Mouse (Mus musculus) erythroblast, adult 5-6 weeks (primary cell): ENCODE measurements around the gene Zfhx2. TPM values are rescaled to one million over a fixed set of nuclear protein-coding genes. Genes with fewer than 3 reads are reported as not detected.

Experiments used
- ATAC-seq: replicated peaks from 2 replicates; pipeline ENCODE4 v1.8.0; 2016; ENCODE audit warnings: moderate number of reproducible peaks, mild to moderate bottlenecking, moderate TSS enrichment, inconsistent platforms; ENCODE audit not compliant: poor library complexity, low FRiP score, severe bottlenecking
- total RNA-seq, 2 experiments: library from RNA; stranded (forward) in 1 of 2; stranded (reverse) in 1 of 2; fragments of 150-400 nt in 1 of 2; fragments of 200-764, 138-1000 nt in 1 of 2; gene quantifications; 2 replicates each; pipeline versions ENCODE4 v1.2.3 to v1.2.4; 2015 to 2017; ENCODE audit warnings: low replicate concordance in 2 of 2

Zfhx2 gene
- total RNA-seq, 2 experiments from 2014 or later = 0.34 to 1.3 TPM

DNA sequence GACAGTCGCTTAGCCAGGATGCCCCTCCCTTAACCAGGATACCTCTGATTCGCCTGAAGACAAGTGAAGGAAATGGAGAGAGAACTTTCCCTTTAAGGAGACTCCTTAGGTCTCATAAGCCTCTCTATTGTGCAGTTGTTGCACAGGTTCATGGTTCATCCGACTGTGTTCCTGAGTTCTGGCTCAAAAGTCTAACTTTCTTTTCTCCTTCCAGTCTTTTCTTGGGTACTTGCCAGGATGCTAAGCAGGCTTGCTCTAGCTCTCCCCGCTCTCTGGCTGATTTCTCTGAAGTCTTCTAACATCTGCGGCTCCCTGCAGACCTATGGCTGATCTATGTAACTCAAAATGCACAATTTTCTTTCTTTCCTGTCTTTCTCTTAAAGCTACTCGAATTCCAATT, 8.6 kb downstream of the Zfhx2 start:
- ATAC-seq = no peak

DNA sequence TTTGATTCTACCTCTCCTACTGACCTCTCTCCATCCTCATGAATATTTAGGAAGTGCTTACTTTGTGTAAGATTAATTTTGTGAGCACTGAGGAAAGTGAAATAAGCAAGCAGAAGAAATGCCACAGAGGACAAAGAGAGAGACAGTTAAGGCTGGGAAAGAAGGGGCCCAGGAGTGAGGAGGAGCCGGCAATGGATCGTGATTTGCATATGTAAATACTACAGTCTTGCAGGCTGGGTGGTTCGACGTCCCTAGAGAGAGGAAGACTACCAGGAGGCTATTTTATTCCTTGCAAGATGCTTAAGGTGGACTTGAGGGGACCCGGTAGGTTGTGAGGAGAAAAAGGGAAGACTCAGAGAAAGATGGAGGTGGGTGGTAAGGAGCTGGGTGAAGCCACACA, 11.0 kb downstream of the Zfhx2 start:
- ATAC-seq = no peak

DNA sequence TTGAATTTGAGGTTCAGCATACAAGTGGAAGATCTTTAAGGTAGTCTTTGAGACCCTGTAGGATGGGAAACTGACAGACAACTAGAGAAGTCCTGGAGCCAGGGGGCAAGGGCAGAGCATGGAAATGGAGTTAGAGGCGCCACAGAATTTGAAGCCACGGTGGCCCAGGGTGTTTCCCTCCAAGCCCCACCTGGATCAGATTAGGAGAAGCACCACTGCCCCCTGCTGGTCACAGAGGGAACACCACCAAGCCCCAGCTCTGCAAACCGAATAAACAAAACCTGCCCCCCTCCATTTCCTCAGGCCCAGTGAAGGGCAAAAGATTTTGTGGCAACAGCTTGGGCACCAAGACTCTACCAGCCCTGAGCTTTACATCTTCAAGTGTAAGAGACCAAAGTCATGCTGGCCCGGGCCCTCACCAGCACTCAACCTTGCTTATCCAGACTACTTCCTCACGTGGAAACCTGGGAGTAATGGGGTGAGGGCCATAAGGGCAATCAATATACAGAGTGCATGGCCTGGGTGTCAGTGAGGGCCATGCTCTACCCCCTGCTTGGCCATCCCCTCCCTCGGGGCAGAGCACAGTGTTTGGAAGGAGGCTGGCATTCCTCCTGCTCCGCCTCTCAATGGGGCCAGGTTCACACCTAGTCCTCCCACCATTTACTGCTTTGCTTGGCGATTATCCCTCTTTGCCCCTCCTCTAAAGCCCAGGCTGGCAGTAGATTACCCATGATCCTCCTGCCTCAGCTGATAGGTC, 12.7 kb downstream of the Zfhx2 start:
- ATAC-seq = peak; percentile 84

DNA sequence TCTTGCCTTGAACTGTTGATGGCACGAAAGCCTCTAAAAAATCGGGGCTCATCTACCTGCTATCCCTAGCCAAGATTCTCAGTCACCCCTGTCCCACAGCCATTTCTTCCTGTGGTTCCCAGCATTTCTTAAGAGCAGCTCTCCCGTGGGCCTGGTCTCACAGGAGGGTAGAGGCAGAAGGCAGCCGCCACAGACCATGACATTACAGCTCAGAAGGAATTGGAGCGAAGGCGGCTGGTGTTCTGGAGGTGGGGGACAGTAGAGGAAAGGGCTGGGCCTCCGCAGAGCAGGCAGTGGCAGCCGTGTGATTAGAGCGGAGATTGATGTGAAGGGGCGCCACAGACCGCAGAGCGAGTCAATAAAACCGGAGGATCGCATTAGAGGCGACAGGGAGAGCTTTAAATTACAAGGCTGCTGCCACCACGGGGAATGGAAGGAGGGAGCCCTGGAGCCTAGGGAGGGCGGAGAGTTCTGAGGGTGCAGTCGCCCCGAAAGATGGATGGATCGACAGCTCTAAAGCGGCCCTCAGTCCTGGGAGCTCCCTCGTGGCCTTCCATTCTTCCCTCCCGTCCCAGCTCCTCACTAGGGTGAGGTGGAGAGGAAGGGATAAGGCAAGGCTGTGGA, 13.6 kb downstream of the Zfhx2 start:
- ATAC-seq = no peak

DNA sequence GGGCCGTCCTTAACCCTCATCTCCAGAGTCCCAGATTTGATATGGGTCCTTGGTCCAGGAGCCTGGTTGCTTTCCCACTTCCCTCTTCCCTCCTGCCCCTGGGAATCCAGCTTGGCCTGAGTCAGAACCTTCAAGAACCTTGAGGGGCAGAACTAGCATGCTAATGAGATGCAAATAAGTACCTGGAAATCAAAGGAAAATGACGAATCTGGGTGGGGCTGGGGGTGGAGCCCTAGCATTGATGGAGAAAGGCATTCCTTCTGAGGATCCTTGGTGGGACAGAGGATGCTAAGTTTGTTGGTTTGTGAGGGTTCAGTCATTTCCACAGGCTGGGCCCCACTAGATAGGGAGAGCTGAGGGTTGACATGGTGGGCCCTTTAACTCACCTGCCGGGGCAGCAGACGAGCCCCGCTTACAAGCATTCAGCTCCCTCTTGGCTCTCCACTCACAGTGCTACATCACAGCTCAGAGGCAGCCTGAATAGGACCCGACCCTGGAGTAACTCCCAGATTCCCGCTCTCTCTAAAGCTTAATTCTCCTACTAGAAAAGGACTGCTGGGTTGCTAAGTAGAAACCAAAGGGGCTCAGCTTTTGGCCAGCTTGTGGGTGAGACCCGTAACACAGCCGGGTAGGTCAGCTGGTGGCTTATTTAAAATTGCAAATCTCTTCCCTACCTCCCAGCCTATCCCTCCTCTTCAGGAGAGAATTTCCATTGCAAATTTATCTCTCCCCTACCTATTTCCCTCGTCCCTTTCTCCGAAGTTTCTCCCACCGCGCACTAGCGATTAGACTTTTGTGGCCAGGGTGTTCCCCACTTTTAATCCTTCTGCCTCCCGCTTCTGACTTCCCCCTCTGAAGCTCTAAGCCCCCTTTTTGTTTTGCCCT, 14.4 kb downstream of the Zfhx2 start:
- ATAC-seq = no peak

DNA sequence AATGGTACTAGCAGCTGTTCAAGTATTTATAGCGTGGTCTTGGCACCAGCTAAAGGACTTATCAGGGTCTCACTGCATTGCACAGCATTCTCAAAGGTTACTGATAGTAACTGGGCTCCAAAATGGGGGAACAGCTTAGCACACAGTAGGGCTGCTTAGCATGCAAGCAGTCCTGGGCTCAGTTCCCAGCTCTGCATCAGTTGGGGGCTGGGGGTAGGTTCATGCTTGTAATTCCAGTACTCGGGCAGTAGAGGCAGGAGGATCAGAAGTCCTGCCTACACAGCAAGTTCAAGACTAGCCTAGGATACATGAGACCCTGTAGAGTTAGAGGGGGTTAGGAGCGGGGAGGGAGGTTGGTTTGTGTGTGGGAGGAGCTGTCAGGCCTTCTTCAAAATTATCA, 15.2 kb downstream of the Zfhx2 start:
- ATAC-seq = no peak

DNA sequence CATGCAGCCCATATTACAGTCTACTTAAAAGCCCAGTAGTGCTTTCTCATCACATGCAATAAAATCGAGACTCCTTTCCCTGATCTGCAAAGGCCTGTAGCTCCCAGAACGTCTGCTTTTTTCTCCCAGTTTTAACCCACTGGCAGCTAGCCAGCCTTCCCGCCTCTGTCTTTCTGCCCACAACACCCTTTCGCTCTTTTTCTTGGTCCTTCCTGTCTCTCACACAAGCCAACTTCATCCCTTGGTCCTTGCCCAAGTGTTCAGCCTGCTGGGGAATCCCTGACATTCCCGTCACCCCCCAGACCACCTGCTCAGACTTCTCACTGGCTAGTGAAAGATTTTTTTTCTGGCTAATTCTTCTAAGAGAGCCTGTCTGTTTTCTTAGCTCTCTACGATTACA, 15.9 kb downstream of the Zfhx2 start:
- no peak for ATAC-seq

DNA sequence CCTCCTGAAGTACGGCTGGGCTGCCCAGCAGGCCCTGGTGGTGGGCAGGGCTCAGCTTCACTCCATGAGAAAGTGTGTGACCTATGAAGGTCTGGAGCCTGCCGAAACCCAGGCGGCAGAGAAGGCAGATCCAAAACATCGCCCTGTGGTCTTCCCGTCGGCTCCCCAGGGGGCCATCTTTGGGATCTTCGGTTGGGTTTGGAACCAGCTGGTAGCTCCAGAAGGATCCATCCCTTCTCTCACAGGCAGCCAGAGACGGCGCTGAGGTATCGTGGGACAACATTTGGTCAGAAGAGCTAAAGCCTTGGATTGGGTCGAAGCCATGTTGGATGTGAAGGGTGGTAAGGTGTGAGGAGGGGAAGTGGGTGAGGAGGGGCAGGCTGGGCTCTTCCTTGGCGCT, 17.7 kb downstream of the Zfhx2 start:
- no peak for ATAC-seq

DNA sequence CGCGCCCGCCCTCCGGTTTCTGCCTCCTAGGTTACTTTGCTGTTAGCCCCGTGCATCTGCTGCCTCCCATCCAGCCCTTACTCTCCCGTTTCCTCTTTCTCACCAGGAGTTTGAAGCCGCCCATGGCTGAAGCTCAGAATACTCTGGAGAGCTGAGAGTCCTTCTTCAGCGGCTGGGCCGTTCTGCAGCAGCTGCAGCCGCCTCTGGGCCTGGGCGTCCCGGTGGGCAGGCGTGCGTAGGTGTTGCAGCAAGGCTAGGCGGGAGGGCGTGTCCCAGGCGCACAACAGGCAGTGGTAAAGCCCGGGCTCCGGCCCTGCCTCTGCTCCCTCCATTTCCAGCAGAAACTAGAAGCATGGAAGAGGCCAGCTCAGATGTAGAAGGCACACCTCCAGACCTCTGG, 20.4 kb downstream of the Zfhx2 start:
- ATAC-seq = no peak

DNA sequence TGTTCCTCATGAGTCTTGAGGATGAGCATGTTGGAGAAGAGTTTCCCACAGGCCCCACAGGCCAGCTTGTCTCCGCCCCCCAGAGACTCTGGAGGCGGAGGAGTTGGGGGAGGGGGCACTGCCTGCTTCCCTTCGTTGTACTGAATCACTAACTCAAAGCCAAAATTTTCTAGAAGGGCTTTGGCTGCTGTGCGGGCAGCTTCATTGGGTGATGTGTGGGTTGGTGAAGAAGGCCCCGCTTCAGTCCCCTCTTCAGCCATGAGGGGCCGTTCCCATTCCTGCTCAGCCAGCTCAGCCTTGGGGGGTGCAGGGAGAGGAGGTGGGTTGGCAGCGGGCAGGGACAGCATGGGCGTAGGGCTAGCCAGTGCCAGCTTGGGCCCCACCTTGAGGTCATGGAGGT, 26.1 kb downstream of the Zfhx2 start:
- ATAC-seq = no peak

DNA sequence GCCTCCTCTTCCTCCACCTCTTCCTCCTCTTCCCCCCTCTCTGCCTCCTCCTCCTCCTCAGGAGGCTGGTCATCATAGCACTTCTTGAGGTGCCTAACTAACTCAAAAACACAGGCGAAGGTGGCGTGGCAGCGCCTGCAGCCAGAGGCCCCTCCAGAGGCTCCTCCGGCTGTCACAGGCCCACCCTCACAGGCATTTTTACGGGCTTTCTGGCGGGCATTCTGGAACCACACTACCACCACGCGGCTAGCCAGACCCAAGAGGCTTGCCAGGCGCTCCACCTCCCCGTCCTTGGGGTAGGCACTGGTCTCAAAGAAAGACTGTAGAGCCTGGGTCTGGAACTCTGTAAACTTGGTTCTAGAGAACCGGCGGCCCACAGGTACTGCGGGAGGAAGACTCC, 26.7 kb downstream of the Zfhx2 start:
- ATAC-seq = no peak

DNA sequence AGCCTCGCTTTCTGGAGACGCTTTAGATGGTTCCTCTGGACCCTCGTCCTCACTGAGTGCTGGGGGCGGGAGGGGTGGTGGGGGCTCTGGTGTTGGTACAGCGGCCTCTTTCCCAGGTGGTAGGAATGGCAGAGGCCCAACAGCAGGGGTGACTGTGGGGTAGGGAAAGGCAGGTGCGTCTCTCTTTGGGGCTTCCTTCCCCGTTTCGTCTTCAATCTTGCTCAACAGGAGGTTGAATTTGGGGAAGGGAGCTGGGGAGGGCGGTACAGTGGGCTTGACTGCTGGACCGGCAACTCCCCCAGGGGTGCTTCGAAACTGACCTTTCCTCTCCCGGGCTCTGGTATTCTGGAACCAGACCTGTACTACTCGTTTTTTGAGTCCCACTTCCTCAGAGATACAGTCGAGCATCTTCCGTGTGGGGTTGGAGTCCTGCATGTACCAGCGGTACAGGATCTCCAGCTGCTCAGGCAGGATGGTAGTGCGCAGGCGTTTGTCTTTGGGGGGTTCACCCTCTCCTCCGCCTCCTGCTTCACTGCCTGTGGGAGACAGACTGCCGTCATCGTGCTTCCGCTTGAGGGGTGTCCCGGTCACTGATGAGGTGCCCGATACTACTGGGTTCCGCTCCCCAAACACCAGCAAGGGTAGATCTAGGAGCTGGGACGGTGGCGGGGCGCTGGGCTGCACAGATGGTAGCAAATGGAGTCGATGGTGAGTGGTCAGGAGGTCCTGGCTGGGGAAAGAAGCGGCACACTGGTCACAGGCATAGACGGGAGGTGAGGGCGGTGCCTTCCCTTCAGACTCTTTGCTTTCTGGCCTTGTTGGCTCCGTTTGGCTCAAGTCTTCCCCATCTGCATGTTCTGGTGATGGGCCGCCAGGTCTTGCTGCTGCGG, 27.4 kb downstream of the Zfhx2 start:
- ATAC-seq = no peak

DNA sequence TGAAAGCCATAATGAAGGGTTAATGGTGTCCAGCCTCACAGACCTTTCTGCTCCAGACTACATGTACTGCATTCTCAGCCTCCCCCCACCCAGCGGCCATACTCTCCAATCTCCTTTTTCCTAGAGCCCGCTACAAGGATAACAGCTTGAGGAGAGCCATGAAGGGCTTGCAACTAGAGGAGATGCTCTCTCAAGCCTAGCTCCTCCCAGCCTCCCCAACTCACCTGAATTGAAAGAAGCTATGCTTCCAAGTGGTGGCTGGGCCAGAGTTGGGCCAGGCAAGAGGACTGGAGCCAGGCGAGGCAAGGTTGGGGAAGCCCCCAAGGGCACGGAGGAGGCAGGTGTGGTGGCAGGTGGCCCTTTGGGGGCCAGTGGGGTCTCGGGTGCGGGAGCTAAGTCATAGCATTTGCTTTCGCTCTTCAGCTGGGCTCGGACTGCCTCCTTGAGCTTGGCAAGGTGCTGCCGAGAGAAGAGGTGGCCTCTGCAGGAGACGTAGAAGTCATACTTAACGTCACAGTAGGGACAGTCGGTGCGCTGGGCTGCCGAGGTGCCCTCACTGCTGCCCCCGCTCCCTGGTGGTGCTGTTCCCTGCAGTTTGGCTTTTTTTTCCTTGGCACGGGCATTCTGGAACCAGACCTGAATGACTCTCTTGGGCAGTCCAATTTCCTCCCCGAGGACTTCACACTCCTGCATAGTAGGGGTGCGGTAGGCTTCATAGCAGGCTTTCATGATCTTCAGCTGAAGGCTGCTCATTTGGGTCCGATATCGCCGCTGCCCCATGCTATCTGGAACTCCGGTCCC, 28.3 kb downstream of the Zfhx2 start:
- ATAC-seq = no peak

DNA sequence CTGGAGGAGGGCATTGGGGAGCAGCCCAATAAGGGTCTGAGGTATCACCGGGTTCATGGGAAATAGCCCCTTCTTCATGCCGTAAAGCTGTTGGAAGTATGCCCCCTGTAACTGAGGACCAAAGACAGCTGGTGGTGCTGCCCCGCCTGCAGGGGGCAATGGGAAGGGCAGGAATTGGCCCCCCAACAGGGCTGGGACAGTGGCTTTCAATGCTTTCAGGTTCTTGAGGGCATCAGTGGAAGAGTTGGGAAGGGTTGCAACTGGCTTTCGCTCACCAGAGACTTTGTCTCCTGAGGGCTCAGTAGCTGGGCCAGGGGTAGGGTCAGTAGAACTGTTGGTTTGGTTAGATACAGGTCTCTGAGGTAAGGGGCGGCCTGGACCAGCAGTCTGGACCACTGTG, 29.0 kb downstream of the Zfhx2 start:
- ATAC-seq = no peak

DNA sequence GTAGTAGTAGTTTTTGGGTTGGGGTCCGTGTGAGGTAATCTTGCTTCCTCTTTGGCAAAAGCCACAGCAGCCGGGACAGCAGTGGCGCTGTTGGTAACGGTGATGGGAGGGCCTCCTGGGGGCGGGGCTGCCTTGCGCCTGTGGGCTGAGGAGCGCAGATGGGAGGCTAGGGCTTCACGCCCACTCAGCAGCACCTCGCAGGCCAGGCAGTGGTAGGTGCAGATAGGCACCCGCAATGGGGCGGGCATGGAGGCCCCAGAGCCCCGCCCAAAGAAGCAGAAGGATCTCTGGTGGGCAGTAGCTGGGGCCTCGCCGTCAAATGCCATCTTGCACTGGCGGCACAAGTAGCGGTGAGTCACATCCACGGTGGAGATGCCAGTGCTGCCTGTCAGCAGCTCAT, 29.5 kb downstream of the Zfhx2 start:
- peak; percentile 68 for ATAC-seq

DNA sequence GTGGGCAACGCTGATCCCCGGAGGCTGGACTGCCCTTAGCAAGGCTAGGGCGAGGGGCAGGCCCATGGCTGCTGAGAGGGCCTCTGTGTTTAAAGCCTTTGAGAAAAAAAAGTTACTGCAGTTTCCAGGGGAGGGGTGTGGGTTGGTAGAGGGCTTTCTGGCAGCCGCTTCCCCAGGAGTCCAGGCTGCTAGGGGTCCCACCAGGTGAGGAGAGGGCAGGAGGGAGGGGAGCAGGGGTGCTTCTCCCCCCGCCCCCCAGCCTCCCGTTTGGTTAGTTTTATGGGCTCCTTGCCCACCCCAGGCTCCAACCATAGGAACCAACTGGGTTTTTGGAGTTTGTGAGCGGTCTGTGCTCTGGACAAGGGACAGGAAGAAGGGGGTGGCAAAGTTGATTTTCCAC, 30.3 kb downstream of the Zfhx2 start:
- ATAC-seq = no peak

DNA sequence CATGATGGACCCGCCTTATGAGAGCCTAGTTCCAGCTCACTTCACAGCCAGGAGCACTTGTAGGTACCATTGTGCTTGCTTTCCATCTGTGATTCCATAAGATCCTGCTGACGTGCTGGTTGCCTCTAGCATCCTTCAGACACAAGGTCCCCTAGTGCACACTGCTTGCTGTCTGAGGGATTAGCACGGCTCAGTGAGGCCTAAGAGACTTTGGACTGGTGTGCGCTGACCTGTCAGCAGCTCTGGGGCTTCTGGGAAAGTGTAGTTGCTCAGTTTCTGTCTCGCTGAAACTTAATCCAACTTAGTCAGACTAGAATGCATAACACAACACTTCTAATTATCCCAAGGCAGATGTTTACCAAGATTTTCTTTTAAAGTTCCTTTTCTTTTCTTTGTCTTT, 32.2 kb downstream of the Zfhx2 start:
- ATAC-seq = no peak

DNA sequence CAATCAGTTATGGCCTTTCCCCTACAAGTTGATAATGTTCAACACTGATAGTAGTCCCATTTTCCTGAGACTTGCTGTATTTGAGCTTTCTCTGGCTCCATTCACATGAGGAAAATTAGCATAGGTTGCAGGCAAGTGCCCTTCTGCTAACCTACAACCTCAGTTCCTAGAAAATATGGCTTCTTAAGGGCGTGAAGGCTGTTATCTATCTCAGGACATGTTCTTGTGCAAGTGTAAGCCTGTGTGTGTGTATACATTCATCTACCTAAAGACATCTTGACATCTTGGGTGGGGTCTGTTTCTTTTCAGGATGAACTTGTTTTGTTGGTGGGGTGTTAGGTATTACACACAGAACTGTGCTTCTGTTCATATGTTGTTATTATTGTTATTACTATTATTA, 33.1 kb downstream of the Zfhx2 start:
- ATAC-seq = no peak

DNA sequence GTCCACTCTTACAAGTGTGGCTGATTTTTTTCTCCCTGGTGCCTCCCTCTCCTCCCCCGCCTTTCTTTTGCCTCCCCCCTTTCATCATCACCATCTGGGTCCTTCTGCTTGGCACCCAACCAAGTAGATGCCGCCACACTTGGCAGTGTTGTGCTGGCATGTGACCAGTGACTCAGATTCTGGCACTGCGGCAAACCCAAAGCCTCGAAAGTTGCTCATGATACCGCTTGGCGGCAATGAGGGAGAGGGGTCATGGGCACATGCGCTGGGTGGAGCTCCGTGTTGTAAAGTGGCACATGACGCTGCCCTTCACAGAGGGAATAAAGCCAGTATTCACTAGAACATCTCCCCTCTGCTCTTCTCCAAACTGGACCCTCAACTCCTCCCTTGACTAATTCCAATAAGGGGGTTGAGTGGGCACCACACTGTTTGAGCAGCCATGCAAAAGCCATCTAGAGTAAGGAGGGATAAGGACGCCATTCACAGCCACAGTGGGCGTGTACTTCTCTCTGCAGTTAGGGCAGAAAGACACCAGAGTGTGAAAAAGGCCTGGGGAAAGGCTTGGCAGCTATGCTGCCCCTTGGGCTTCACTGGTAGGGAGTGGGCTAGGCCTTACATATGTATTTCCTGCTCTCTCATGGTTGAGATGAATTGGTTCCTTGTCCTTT, 36.8 kb downstream of the Zfhx2 start:
- no peak for ATAC-seq
